Mouse (Mus musculus) limb, embryonic 14.5 days (tissue): ENCODE measurements at regions not wholly inside any gene's neighbourhood (a gene's known extent, or its start where the extent isn't known, plus 50 kb on each side); places are given as distances from the start of the nearest gene placed in this dataset.

Source experiments
- ATAC-seq: fragments of 200-750 bp; cut with Nextera tagmentation; 2 replicates; pipeline ENCODE4 v1.8.0; 2017; ENCODE audit warnings: low read depth, moderate number of reproducible peaks, moderate TSS enrichment; ENCODE audit not compliant: low FRiP score
- DNase-seq: peaks from one replicate; pipeline ENCODE4 v3.0.0-alpha.2; 2015; ENCODE audit warnings: low spot score
- H3K27ac ChIP-seq: fragments of 300-500 bp; sonication (generic); replicated peaks from 2 replicates; pipeline ENCODE4 v1.5.1; 2014; ENCODE audit warnings: low read depth, mild to moderate bottlenecking, low read length, moderate library complexity, mixed read lengths
- H3K27me3 ChIP-seq: fragments of 300-500 bp; sonication (generic); 2 replicates; pipeline ENCODE4 v1.6.1; 2014; ENCODE audit warnings: low read length, mixed read lengths; ENCODE audit not compliant: control insufficient read depth, insufficient read depth
- H3K36me3 ChIP-seq: fragments of 300-500 bp; sonication (generic); 2 replicates; pipeline ENCODE4 v1.6.1; 2014; ENCODE audit warnings: mild to moderate bottlenecking, low read length, moderate library complexity, mixed read lengths; ENCODE audit not compliant: control insufficient read depth, insufficient read depth
- H3K4me1 ChIP-seq: fragments of 300-500 bp; sonication (generic); 2 replicates; pipeline ENCODE4 v1.6.1; 2014; ENCODE audit warnings: antibody characterized with exemption, low read length, mixed read lengths; ENCODE audit not compliant: control insufficient read depth, insufficient read depth
- H3K4me2 ChIP-seq: fragments of 300-500 bp; sonication (generic); replicated peaks from 2 replicates; pipeline ENCODE4 v1.6.1; 2014; ENCODE audit warnings: low read depth, mild to moderate bottlenecking, low read length, moderate library complexity; ENCODE audit not compliant: severe bottlenecking
- H3K4me3 ChIP-seq: fragments of 300-500 bp; sonication (generic); replicated peaks from 2 replicates; pipeline ENCODE4 v1.5.1; 2014; ENCODE audit warnings: low read length
- H3K9ac ChIP-seq: fragments of 300-500 bp; sonication (generic); 2 replicates; pipeline ENCODE4 v1.6.1; 2014; ENCODE audit warnings: mild to moderate bottlenecking, low read depth, low read length, moderate library complexity; ENCODE audit not compliant: severe bottlenecking
- H3K9me3 ChIP-seq: fragments of 300-500 bp; sonication (generic); 2 replicates; pipeline ENCODE4 v1.6.1; 2016; ENCODE audit warnings: low read length; ENCODE audit not compliant: control insufficient read depth
- POLR2A ChIP-seq: fragments of 200-500 bp; IDR thresholded peaks from 2 replicates; pipeline ENCODE4 v1.8.0; 2012; ENCODE audit warnings: inconsistent platforms, mild to moderate bottlenecking, moderate library complexity, borderline replicate concordance; ENCODE audit not compliant: insufficient read depth, insufficient read length; ENCODE audit errors: extremely low read depth
- WGBS: fragments of 180-500 bp; shearing (Covaris S2); extraction: QIAGEN DNeasy Blood & Tissue Kit; methylation state at CpG from one replicate; pipeline ENCODE4 v1.1.7; 2014; 5-methylcytosine and 5-hydroxymethylcytosine counted together

- Histone ChIP-seq H3K9me3 (no peaks in the 10 kb centered on the region), H3K4me1 (peaks cover 16% of the 10 kb centered on the region)
Observed at GRCm38 (mm10) chr11:24696561-24696960, 618.7 kb downstream of the Bcl11a start.

DNA sequence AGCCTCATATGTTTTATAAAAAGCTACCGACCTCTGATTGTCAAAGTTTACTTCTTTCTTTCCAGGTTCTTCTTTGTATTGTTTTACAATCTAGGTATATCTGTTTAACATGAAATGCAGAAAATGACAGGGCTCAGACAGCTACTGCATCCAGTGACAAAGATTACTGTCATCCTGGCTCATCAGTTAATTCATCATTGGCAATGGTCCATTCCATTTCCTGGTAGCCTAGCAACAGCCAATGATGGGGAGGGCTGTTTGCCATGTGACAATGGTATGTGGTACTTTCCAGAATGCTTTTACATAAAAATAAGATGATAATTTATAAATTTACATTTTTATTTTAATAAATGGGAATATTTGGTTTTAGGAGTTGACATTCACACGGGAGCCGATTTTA, 630.9 kb downstream of the Bcl11a start:
- no peaks in the 10 kb centered on the region for H3K36me3 ChIP-seq
- WGBS = 77% methylated on average over 3 of the region's 3 CpGs
- H3K4me2 ChIP-seq = no peak overlapping the region
- H3K9me3 ChIP-seq = no peaks in the 10 kb centered on the region
- DNase-seq = no peak
- H3K27me3 ChIP-seq = no peaks in the 10 kb centered on the region
- no peak for TF ChIP-seq POLR2A
- no peak overlapping the region for H3K4me3 ChIP-seq
- no peak overlapping the region for H3K27ac ChIP-seq
- ATAC-seq = no peak
- no peak overlapping the region for H3K9ac ChIP-seq
- no peaks in the 10 kb centered on the region for H3K4me1 ChIP-seq

More at GRCm38 (mm10) chr11:24696561-24696960, 618.7 kb downstream of the Bcl11a start:
- Histone ChIP-seq H3K9ac (no peak overlapping the region), H3K27ac (no peak overlapping the region), H3K36me3 (no peaks in the 10 kb centered on the region), H3K4me2 (no peak overlapping the region), H3K27me3 (no peaks in the 10 kb centered on the region), H3K4me3 (no peak overlapping the region)
- TF ChIP-seq POLR2A = no peak
- DNase-seq (peak; percentile 4), ATAC-seq (peak; percentile 2; the same call in 1 of the 2 replicates)
- WGBS = 8% methylated on average over 7 of the region's 7 CpGs

GRCm38 (mm10) chr11:24716539-24717287, 638.9 kb downstream of the Bcl11a start:
- no peaks in the 10 kb centered on the region for H3K4me1 ChIP-seq
- no peaks in the 10 kb centered on the region for H3K36me3 ChIP-seq
- H3K9me3 ChIP-seq = no peaks in the 10 kb centered on the region
- 80% methylated on average over 12 of the region's 12 CpGs for WGBS
- H3K27me3 ChIP-seq = no peaks in the 10 kb centered on the region
- ATAC-seq (no peak), DNase-seq (no peak)
- TF ChIP-seq POLR2A = no peak
- H3K9ac ChIP-seq = no peak overlapping the region
- H3K4me3 ChIP-seq = no peak overlapping the region
- no peak overlapping the region for H3K4me2 ChIP-seq
- no peak overlapping the region for H3K27ac ChIP-seq

- no peaks in the 10 kb centered on the region for H3K9me3 ChIP-seq
- WGBS = 89% methylated on average over 5 of the region's 5 CpGs
- H3K4me1 ChIP-seq = no peaks in the 10 kb centered on the region
- no peak for TF ChIP-seq POLR2A
- no peak for ATAC-seq
- no peaks in the 10 kb centered on the region for H3K27me3 ChIP-seq
- DNase-seq = no peak
- H3K4me2 ChIP-seq = no peak overlapping the region
- no peak overlapping the region for H3K9ac ChIP-seq
- no peak overlapping the region for H3K27ac ChIP-seq
- H3K4me3 ChIP-seq = no peak overlapping the region
- H3K36me3 ChIP-seq = no peaks in the 10 kb centered on the region
Observed at GRCm38 (mm10) chr11:24724259-24724937, 646.5 kb downstream of the Bcl11a start.

DNA sequence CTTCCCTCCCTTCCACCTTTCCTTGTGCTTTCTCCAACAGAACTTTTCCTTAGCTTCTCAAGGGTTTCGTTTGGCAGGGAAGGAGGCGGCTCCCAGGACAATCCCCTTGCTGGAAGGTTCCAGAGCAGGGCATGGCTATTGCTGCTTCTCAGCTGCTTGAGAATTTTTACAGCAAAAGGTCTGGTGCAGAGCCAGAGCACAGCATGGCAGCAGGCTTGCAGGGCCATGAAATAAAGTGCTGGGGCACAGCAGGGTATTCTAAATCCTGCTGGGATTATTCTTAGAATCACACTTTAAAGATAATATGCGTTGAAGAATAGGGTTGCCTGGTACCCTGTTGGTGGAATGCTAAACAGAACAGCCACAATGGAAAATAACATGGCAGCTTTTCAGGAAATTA, 648.5 kb downstream of the Bcl11a start:
- no peak overlapping the region for H3K27ac ChIP-seq
- TF ChIP-seq POLR2A = no peak
- DNase-seq = no peak
- no peak for ATAC-seq
- 28% methylated on average over 3 of the region's 3 CpGs for WGBS
- H3K36me3 ChIP-seq = no peaks in the 10 kb centered on the region
- H3K9me3 ChIP-seq = no peaks in the 10 kb centered on the region
- no peak overlapping the region for H3K9ac ChIP-seq
- H3K4me1 ChIP-seq = no peaks in the 10 kb centered on the region
- H3K4me2 ChIP-seq = no peak overlapping the region
- H3K27me3 ChIP-seq = no peaks in the 10 kb centered on the region
- no peak overlapping the region for H3K4me3 ChIP-seq
